Mouse (Mus musculus) limb, embryonic 14.5 days (tissue): ENCODE measurements at regions not wholly inside any gene's neighbourhood (a gene's known extent, or its start where the extent isn't known, plus 50 kb on each side); places are given as distances from the start of the nearest gene placed in this dataset.

Experiments
- ATAC-seq: fragments of 200-750 bp; cut with Nextera tagmentation; 2 replicates; pipeline ENCODE4 v1.8.0; 2017; ENCODE audit warnings: low read depth, moderate number of reproducible peaks, moderate TSS enrichment; ENCODE audit not compliant: low FRiP score
- DNase-seq: peaks from one replicate; pipeline ENCODE4 v3.0.0-alpha.2; 2015; ENCODE audit warnings: low spot score
- H3K27ac ChIP-seq: fragments of 300-500 bp; sonication (generic); replicated peaks from 2 replicates; pipeline ENCODE4 v1.5.1; 2014; ENCODE audit warnings: low read depth, mild to moderate bottlenecking, low read length, moderate library complexity, mixed read lengths
- H3K27me3 ChIP-seq: fragments of 300-500 bp; sonication (generic); 2 replicates; pipeline ENCODE4 v1.6.1; 2014; ENCODE audit warnings: low read length, mixed read lengths; ENCODE audit not compliant: control insufficient read depth, insufficient read depth
- H3K36me3 ChIP-seq: fragments of 300-500 bp; sonication (generic); 2 replicates; pipeline ENCODE4 v1.6.1; 2014; ENCODE audit warnings: mild to moderate bottlenecking, low read length, moderate library complexity, mixed read lengths; ENCODE audit not compliant: control insufficient read depth, insufficient read depth
- H3K4me1 ChIP-seq: fragments of 300-500 bp; sonication (generic); 2 replicates; pipeline ENCODE4 v1.6.1; 2014; ENCODE audit warnings: antibody characterized with exemption, low read length, mixed read lengths; ENCODE audit not compliant: control insufficient read depth, insufficient read depth
- H3K4me2 ChIP-seq: fragments of 300-500 bp; sonication (generic); replicated peaks from 2 replicates; pipeline ENCODE4 v1.6.1; 2014; ENCODE audit warnings: low read depth, mild to moderate bottlenecking, low read length, moderate library complexity; ENCODE audit not compliant: severe bottlenecking
- H3K4me3 ChIP-seq: fragments of 300-500 bp; sonication (generic); replicated peaks from 2 replicates; pipeline ENCODE4 v1.5.1; 2014; ENCODE audit warnings: low read length
- H3K9ac ChIP-seq: fragments of 300-500 bp; sonication (generic); 2 replicates; pipeline ENCODE4 v1.6.1; 2014; ENCODE audit warnings: mild to moderate bottlenecking, low read depth, low read length, moderate library complexity; ENCODE audit not compliant: severe bottlenecking
- H3K9me3 ChIP-seq: fragments of 300-500 bp; sonication (generic); 2 replicates; pipeline ENCODE4 v1.6.1; 2016; ENCODE audit warnings: low read length; ENCODE audit not compliant: control insufficient read depth
- POLR2A ChIP-seq: fragments of 200-500 bp; IDR thresholded peaks from 2 replicates; pipeline ENCODE4 v1.8.0; 2012; ENCODE audit warnings: inconsistent platforms, mild to moderate bottlenecking, moderate library complexity, borderline replicate concordance; ENCODE audit not compliant: insufficient read depth, insufficient read length; ENCODE audit errors: extremely low read depth
- WGBS: fragments of 180-500 bp; shearing (Covaris S2); extraction: QIAGEN DNeasy Blood & Tissue Kit; methylation state at CpG from one replicate; pipeline ENCODE4 v1.1.7; 2014; 5-methylcytosine and 5-hydroxymethylcytosine counted together

DNA sequence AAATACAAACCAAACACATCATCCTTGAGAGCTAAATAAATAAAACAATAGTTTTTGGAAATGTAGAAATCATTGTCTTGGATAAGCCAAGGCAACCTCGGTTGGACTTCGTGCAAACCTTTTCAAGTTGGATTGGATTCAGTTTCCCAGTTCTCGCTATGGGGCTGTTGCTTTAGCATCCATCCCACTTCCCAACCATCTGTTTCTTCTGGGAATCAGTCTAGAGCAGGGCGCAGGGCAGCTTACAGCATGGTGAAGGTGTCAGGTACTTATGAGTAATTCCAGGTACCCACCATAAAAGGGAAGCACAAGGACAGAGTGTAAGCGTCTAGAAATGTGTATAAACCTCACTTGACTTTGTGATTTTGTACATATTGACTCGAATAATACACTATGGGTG is 159.0 kb downstream of the Gm11146 start:
- H3K27me3 ChIP-seq, result no peaks in the 10 kb centered on the region
- no peak overlapping the region for H3K9ac ChIP-seq
- H3K4me1 ChIP-seq, result peaks cover 6% of the 10 kb centered on the region
- ATAC-seq, result no peak
- H3K36me3 ChIP-seq, result no peaks in the 10 kb centered on the region
- no peak overlapping the region for H3K27ac ChIP-seq
- no peak for DNase-seq
- H3K4me3 ChIP-seq, result no peak overlapping the region
- no peaks in the 10 kb centered on the region for H3K9me3 ChIP-seq
- TF ChIP-seq POLR2A, result no peak
- WGBS, result 86% methylated on average over 6 of the region's 6 CpGs
- H3K4me2 ChIP-seq, result no peak overlapping the region

DNA sequence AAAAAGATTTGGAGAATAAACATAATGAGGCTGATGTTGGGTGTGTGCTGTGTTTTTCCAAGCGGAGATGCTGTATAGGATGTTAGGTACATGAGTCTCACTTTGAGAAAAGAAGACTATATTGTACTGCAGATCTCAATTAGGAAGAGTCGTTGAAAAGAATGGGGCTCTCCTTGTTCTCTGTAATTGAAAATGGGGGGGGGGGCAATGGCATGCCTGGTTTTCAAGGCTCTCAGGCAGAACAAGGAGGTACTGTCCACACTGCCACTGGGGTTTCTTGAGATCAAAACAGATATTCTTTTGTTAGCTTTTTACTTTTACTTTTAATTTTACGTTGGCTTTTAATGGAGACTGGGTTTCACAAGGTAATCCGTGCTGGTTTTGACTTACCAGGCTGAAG is 170.5 kb downstream of the Gm11146 start:
- H3K4me1 ChIP-seq, result no peaks in the 10 kb centered on the region
- ATAC-seq (no peak), DNase-seq (no peak)
- H3K27me3 ChIP-seq, result no peaks in the 10 kb centered on the region
- H3K27ac ChIP-seq, result no peak overlapping the region
- H3K9ac ChIP-seq, result no peak overlapping the region
- TF ChIP-seq POLR2A, result no peak
- H3K4me2 ChIP-seq, result no peak overlapping the region
- WGBS, result 56% methylated on average over 4 of the region's 4 CpGs
- no peaks in the 10 kb centered on the region for H3K9me3 ChIP-seq
- H3K36me3 ChIP-seq, result no peaks in the 10 kb centered on the region
- H3K4me3 ChIP-seq, result no peak overlapping the region

DNA sequence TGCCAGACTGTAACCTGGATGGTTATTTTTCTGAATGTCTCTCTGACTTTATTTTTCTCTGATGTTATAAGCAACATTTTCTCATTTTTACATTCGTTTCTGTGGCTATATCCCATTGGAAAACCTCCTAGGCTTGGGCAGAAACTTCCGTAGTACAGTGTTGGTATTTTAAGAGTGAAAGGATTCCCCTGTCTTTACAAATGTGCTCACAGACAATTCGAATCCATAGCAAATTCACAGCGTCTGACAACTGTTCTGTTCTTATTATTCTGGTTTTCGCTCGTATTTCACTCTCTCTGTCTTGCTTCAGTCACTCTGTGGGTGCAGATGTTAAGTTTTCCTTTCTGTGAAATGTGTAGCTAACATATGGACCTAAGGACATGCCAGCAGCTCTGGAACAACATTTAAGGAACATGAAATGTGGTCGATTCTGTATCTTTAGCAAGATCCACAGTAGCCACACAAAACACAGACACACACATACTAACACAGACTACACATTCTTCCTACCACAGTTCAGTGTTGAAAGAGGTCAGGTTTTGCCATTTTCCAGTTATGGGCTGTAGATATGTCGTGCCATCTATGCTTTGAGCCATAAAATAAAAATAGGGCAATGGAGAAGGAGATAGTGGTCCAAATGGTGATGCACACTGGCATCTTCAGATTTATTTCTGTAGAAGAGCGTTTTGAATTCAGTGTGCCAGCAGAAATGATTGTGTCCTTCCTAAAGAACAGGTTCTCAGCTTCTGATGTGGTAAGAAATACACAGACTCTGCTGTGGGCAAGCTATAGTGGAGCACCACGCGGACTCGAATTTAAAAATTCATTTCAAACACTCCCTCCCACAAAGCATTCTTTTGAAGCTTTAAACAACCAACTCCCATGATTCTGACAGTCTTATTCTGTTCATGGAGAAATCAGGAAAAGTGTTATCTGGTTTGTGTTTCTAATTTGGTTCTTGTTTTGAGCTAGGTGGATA is 179.2 kb downstream of the Gm11146 start:
- Histone ChIP-seq H3K9me3 (no peaks in the 10 kb centered on the region), H3K9ac (no peak overlapping the region), H3K4me1 (peaks cover 38% of the 10 kb centered on the region), H3K27me3 (no peaks in the 10 kb centered on the region), H3K36me3 (no peaks in the 10 kb centered on the region), H3K4me2 (peak overlapping the region; percentile 45), H3K27ac (peak overlapping the region; percentile 43), H3K4me3 (no peak overlapping the region)
- no peak for ATAC-seq
- WGBS, result 78% methylated on average over 12 of the region's 12 CpGs
- TF ChIP-seq POLR2A, result no peak
- no peak for DNase-seq

DNA sequence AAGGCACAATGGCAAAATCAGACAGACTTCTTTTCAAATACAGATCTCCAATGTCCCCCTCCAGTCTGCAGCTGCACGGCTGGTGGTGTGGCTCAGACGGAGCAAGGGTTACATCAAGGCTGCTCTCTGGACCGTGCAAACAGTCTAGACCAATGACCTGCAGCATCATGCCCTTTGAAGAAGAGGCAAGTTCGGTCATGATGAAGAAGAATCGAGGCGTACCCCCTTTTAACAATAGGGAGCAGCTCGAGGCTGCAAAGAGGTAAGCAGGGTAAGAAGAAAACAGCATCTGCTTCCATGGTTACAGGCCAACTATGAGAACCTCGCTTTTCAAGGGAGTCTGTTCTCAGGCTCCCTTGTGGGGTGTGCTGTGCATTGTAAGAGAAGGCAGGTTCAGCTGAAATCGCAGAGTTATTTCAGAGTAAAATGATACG is 180.3 kb downstream of the Gm11146 start:
- Histone ChIP-seq H3K4me1 (peaks cover 39% of the 10 kb centered on the region), H3K4me3 (peak overlapping the region; percentile 17), H3K27ac (peak overlapping the region; percentile 84), H3K9me3 (no peaks in the 10 kb centered on the region), H3K27me3 (no peaks in the 10 kb centered on the region), H3K36me3 (no peaks in the 10 kb centered on the region), H3K4me2 (peak overlapping the region; percentile 45), H3K9ac (peak overlapping the region; percentile 46)
- DNase-seq, result peak; percentile 40
- WGBS, result 17% methylated on average over 10 of the region's 10 CpGs
- TF ChIP-seq POLR2A, result no peak
- peak; percentile 90 for ATAC-seq

DNA sequence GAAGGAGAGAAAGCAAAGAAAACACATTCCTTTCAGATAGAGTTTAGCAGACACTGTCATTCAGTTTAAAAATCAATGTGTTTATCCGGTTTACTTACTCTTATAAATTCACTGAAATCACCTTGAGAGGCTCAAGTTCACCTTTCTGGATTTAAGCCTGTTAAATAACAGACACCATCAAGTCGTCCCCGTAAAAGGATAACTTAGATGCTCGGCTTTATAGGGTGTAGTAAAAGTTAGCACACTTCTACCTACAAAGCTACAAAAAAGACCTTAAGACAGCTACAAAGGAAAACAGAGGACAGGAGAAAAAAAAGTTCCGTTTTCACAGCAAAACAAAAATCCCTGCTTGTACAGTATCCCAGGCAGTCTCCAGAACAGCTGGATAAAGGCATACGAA is 180.9 kb downstream of the Gm11146 start:
- peak overlapping the region; percentile 5; the same call in 1 of the 2 replicates for H3K4me3 ChIP-seq
- no peaks in the 10 kb centered on the region for H3K27me3 ChIP-seq
- WGBS, result 19% methylated on average over 6 of the region's 6 CpGs
- H3K9me3 ChIP-seq, result no peaks in the 10 kb centered on the region
- 0 out of 2 replicates have a peak overlapping the region, but pooled peaks have one; percentile 46 for H3K9ac ChIP-seq
- DNase-seq (no peak), ATAC-seq (no peak)
- peak overlapping the region; percentile 84 for H3K27ac ChIP-seq
- peak overlapping the region; percentile 45 for H3K4me2 ChIP-seq
- H3K36me3 ChIP-seq, result no peaks in the 10 kb centered on the region
- no peak for TF ChIP-seq POLR2A
- peaks cover 39% of the 10 kb centered on the region for H3K4me1 ChIP-seq
